Mouse (Mus musculus) stomach, embryonic 16.5 days (tissue): Measurements from ENCODE around the gene Sos2. TPM values are rescaled to one million over a fixed set of nuclear protein-coding genes. Genes with fewer than 3 reads are reported as not detected.
A peak's percentile ranks its signal among the peaks of the same experiment; 100 is the strongest.

ENCODE experiments used
- ATAC-seq: fragments of 200-750 bp; cut with Nextera tagmentation; 2 replicates; pipeline ENCODE4 v1.8.0; 2017; ENCODE audit warnings: moderate number of reproducible peaks, moderate TSS enrichment; ENCODE audit not compliant: insufficient read depth, low FRiP score
- H3K27ac ChIP-seq: fragments of 300-500 bp; sonication (generic); 2 replicates; pipeline ENCODE4 v1.5.1; 2014; ENCODE audit warnings: low read length
- H3K27me3 ChIP-seq: fragments of 300-500 bp; sonication (generic); 2 replicates; pipeline ENCODE4 v1.6.1; 2014; ENCODE audit warnings: low read length, control low read depth, mixed read lengths; ENCODE audit not compliant: control insufficient read depth, insufficient read depth
- H3K36me3 ChIP-seq: fragments of 300-500 bp; sonication (generic); 2 replicates; pipeline ENCODE4 v1.6.1; 2014; ENCODE audit warnings: low read length; ENCODE audit not compliant: control insufficient read depth, insufficient read depth
- H3K4me1 ChIP-seq: fragments of 300-500 bp; sonication (generic); 2 replicates; pipeline ENCODE4 v1.6.1; 2014; ENCODE audit warnings: low read length, control low read depth, mixed read lengths; ENCODE audit not compliant: control insufficient read depth, insufficient read depth
- H3K4me2 ChIP-seq: fragments of 300-500 bp; sonication (generic); 2 replicates; pipeline ENCODE4 v1.6.1; 2014; ENCODE audit warnings: low read depth, low read length, mixed read lengths
- H3K4me3 ChIP-seq: fragments of 300-500 bp; sonication (generic); replicated peaks from 2 replicates; pipeline ENCODE4 v1.5.1; 2014; ENCODE audit warnings: mild to moderate bottlenecking, low read length
- H3K9ac ChIP-seq: fragments of 300-500 bp; sonication (generic); 2 replicates; pipeline ENCODE4 v1.6.1; 2014; ENCODE audit warnings: low read length
- H3K9me3 ChIP-seq: fragments of 300-500 bp; sonication (generic); replicated peaks from 2 replicates; pipeline ENCODE4 v1.6.1; 2016; ENCODE audit warnings: low read length, control low read depth; ENCODE audit not compliant: control insufficient read depth
- WGBS: fragments of 180-500 bp; shearing (Covaris S2); extraction: QIAGEN DNeasy Blood & Tissue Kit; methylation state at CpG from one replicate; pipeline ENCODE4 v1.1.7; 2014; 5-methylcytosine and 5-hydroxymethylcytosine counted together
- polyA plus RNA-seq: library from polyadenylated mRNA; unstranded; fragments of >200 nt; fragmentation: Nextera tagmentation; extraction: Ambion mirVana; gene quantifications from 2 replicates; pipeline ENCODE4 v1.2.1, GENCODE M21; 2015

The Sos2 gene
- polyA plus RNA-seq, 1 experiment from 2014 or later, result 11.8 TPM

DNA sequence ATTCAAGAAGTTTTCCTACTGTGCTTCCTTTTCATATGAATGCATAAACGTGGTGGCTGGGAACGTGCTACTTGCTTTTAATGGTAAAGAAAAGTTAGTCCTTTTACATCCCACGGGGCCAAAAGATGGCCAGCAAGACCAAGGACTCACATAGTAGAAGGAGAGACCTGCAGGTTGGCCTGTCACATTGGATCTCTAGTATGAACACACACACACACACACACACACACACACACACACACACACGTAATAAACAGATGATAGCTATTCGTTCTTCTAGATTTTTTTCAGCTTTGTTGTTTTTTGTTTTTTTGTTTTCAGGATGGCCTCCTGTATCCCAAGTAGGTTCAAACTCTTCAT lies 98.4 kb downstream of the Sos2 start:
- H3K36me3 ChIP-seq, result peaks cover 9% of the 10 kb centered on the region
- ATAC-seq, result no peak
- peak overlapping the region; percentile 70; the same call in 1 of the 2 replicates for H3K27ac ChIP-seq
- peak overlapping the region; percentile 67 for H3K4me2 ChIP-seq
- peak overlapping the region; percentile 89 for H3K4me3 ChIP-seq
- H3K27me3 ChIP-seq, result no peaks in the 10 kb centered on the region
- peak overlapping the region; percentile 92 for H3K9ac ChIP-seq
- no peaks in the 10 kb centered on the region for H3K9me3 ChIP-seq
- WGBS, result 42% methylated on average over 5 of the region's 5 CpGs
- H3K4me1 ChIP-seq, result peaks cover 11% of the 10 kb centered on the region; the same call in 1 of the 2 replicates

DNA sequence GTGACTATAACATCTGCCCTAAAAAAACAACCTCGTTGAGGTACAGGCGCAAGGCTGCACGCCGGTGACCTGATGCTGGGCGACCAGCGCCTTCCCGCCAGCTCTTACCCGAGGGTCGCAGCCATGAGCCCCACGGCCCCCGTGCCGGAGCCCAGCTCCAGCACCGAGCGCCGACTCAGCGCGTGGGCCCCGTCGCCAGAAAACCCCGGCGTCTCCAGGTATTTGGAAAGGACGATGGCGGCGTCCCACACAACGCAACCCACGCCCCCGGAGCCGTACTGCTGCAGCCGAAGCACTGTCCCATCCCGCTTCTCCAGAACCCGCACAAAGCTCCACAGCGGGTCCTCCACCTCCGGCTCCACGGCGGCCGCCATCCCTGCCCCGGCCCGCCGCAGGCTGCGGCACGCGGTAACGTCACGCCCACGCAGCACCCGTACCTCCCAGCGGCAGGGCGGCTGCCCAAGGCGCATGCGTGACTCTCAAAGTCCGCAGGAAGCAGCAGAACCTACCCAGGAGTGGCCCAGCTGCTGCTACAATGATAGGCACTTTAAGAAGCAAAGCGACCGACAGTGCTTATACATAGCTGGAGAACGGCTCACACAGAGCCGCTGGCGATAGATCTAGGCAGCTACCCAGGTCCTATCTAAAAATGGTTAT lies 98.9 kb downstream of the Sos2 start, which contains the start of gene Vcpkmt:
Vcpkmt (minus strand) TSS at position 416 of the 657 bp plus-strand sequence.
- Histone ChIP-seq H3K27me3 (no peaks in the 10 kb centered on the region), H3K4me3 (peak within 1 kb of the TSS; percentile 89), H3K4me1 (peaks cover 11% of the 10 kb centered on the region; the same call in 1 of the 2 replicates), H3K9ac (peak within 1 kb of the TSS; percentile 92), H3K9me3 (no peaks in the 10 kb centered on the region), H3K4me2 (peak within 1 kb of the TSS; percentile 67), H3K27ac (peak within 1 kb of the TSS; percentile 70; the same call in 1 of the 2 replicates), H3K36me3 (peaks cover 9% of the 10 kb centered on the region)
- under 1% methylated on average over 56 of the region's 56 CpGs for WGBS
- peak; percentile 96 for ATAC-seq

DNA sequence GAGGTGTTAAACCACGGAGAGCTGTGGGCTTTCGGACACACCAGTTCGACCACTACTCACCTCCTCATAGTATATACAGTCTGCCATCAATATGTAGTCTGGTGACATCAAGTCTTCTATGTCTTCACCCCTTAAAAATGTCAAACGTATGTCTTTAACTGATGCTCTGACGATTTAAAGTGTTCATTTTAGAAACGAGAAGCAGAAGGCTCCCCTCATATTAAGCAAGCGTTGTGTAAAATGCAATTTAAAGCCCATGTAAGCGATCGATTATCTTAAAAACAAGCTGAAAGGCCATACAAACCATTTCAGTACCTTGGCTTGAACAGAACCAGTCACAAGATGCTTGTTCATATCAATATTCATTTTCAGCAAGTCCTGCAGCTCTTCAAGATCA lies 99.4 kb downstream of the Sos2 start:
- Histone ChIP-seq H3K4me2 (peak overlapping the region; percentile 67), H3K9ac (peak overlapping the region; percentile 92), H3K4me3 (peak overlapping the region; percentile 89), H3K9me3 (no peaks in the 10 kb centered on the region), H3K27ac (peak overlapping the region; percentile 70; the same call in 1 of the 2 replicates), H3K27me3 (no peaks in the 10 kb centered on the region), H3K36me3 (peaks cover 9% of the 10 kb centered on the region), H3K4me1 (peaks cover 11% of the 10 kb centered on the region; the same call in 1 of the 2 replicates)
- 18% methylated on average over 9 of the region's 9 CpGs for WGBS
- ATAC-seq, result no peak

DNA sequence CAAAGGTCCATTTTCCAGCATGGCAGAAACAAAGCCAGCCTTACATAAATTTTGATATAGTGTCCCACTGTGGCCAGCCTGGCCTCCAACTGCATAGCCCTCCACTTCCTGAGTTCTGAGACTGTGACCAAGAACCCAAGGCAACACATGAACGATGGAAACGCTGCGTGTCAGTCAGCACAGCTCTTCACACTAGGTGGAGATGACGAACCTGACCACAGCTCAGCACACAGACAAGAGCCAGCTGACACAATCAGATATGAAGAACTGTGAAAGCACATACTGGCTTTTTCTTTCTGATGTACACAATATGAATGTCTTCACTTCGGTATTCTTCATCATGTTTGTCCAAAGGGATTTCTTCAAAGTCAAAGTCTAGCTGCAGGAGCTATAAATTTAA lies 102.0 kb downstream of the Sos2 start:
- Histone ChIP-seq H3K4me3 (no peak overlapping the region), H3K4me1 (peaks cover 11% of the 10 kb centered on the region; the same call in 1 of the 2 replicates), H3K4me2 (no peak overlapping the region), H3K27me3 (no peaks in the 10 kb centered on the region), H3K9ac (no peak overlapping the region), H3K27ac (no peak overlapping the region), H3K36me3 (0 out of 2 replicates have a peak, but pooled peaks cover 3% of the 10 kb centered on the region), H3K9me3 (no peaks in the 10 kb centered on the region)
- 88% methylated on average over 5 of the region's 5 CpGs for WGBS
- ATAC-seq, result no peak

DNA sequence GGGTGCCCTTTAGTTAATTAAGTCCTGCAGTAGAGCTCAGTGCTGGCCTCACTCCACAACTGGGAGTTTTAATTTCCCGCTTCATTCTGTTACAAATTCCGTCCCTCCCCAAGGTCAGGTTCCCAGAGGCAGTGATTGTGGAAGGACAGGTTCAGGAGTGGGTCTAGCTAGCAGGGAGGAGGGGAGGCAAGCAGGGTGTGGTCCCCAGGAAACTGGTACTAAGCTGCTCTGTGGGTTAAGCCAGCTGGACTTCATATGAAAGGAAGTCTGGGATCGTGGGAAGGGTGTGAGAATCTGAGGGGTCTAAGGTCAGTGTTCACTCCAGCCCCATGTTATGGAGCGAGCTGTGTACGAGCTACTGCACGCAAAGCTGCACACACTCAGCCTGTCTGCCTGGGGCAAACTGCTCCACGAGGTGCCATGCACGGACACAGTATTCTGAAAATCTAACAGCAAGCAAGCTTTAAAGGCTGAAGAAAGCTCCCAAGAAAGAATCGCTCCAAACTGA lies 105.5 kb downstream of the Sos2 start:
- Histone ChIP-seq H3K4me2 (no peak overlapping the region), H3K36me3 (0 out of 2 replicates have a peak, but pooled peaks cover 3% of the 10 kb centered on the region), H3K4me1 (0 out of 2 replicates have a peak, but pooled peaks cover 8% of the 10 kb centered on the region), H3K4me3 (no peak overlapping the region), H3K9ac (0 out of 2 replicates have a peak overlapping the region, but pooled peaks have one; percentile 42), H3K27ac (peak overlapping the region; percentile 29; the same call in 1 of the 2 replicates), H3K9me3 (no peaks in the 10 kb centered on the region), H3K27me3 (no peaks in the 10 kb centered on the region)
- 71% methylated on average over 9 of the region's 9 CpGs for WGBS
- ATAC-seq, result peak; percentile 52; the same call in 1 of the 2 replicates

DNA sequence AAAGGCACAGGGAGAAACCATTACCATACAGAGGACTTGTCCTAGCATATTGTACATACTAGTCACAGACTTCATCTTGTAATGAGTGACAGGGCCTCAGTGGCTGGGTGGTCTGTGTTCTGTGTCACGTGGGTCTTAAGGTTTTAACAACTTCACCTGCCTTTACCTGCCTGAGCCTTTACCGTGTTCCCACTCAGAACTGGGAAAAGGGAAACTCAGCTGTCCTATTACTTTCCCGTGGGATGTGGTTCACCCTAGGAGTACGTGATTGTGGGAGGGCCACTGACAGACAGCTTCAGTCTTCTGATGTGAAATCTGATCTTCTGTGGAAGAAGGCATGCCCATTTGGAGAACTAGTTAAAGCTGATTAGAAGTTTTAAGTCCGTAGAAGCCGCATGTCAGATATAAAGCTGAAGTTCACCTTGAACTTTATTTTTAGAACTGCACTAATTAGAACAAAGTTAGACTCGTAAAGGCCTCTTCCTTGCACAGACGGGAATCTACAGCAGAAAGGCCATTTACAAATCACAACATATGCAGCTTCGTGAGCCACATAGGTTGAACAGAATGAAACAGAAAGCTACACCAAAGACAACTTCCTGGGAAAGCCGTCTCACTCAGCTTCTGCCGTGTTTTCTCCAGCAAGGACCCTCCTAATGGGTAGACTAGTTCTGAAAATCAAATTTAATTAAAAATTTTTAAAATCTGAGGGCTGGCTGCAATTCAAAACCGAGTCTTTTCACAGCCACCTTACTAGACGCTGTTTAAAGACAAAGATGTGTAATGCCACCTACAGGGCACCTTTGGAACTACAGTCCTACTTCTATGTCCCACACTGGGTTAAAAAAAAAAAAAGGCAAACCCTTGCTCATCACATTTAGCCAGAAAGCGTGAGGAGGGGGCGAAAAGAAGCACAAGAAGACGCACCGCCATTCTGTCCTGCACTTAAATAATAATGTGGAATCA lies 107.5 kb downstream of the Sos2 start:
- peak overlapping the region; percentile 52 for H3K4me2 ChIP-seq
- peak; percentile 38 for ATAC-seq
- peak overlapping the region; percentile 61 for H3K27ac ChIP-seq
- peak overlapping the region; percentile 43 for H3K4me3 ChIP-seq
- 24% methylated on average over 17 of the region's 17 CpGs for WGBS
- no peaks in the 10 kb centered on the region for H3K27me3 ChIP-seq
- H3K4me1 ChIP-seq, result 0 out of 2 replicates have a peak, but pooled peaks cover 8% of the 10 kb centered on the region
- H3K9me3 ChIP-seq, result no peaks in the 10 kb centered on the region
- H3K9ac ChIP-seq, result peak overlapping the region; percentile 54; the same call in 1 of the 2 replicates
- 0 out of 2 replicates have a peak, but pooled peaks cover 3% of the 10 kb centered on the region for H3K36me3 ChIP-seq

DNA sequence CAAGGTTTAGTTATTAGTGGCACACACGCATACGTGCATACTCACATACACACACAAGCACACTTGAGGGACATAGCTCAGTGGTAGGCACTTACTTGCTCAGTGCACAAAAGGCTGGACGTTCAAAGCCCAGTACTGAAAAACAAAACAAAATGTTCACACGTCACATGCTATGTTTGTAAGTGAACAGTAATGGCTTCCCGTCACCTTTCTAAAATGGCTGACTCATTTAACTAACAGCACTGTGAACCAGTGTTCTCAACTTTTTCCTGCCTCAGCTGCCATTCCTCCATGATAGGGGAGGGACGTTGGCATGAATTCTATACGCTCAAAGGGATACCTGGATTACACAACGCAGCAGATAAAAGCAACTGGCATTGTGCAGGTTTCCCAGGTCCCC lies 108.4 kb downstream of the Sos2 start:
- H3K36me3 ChIP-seq, result 0 out of 2 replicates have a peak, but pooled peaks cover under 1% of the 10 kb centered on the region
- no peak for ATAC-seq
- peak overlapping the region; percentile 61; the same call in 1 of the 2 replicates for H3K27ac ChIP-seq
- no peak overlapping the region for H3K9ac ChIP-seq
- no peaks in the 10 kb centered on the region for H3K9me3 ChIP-seq
- WGBS, result 77% methylated on average over 8 of the region's 8 CpGs
- H3K4me1 ChIP-seq, result 0 out of 2 replicates have a peak, but pooled peaks cover 8% of the 10 kb centered on the region
- no peak overlapping the region for H3K4me3 ChIP-seq
- no peaks in the 10 kb centered on the region for H3K27me3 ChIP-seq
- H3K4me2 ChIP-seq, result no peak overlapping the region

DNA sequence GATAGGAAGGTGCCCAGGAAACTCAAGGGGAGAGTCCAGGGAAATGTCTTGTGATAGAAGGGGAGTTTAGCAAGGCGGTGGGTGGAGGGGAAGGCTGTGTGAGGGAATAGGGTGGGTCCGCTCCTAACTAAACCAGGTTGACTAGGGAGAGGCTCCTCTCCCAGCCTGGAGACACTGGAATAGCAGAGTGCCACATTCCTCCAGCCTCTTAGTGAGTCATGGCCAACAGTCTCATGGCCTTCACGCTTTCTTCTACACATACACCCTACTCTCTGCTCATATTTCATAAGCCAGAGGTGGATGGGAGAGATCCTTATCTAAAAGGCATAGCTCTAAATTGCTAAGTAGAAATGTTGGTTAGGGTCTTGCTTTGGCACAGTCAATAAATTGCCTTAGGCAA lies 111.7 kb downstream of the Sos2 start:
- ATAC-seq, result no peak
- Histone ChIP-seq H3K9me3 (no peaks in the 10 kb centered on the region), H3K4me2 (no peak overlapping the region), H3K9ac (no peak overlapping the region), H3K27ac (no peak overlapping the region), H3K4me3 (no peak overlapping the region), H3K4me1 (0 out of 2 replicates have a peak, but pooled peaks cover 8% of the 10 kb centered on the region), H3K27me3 (no peaks in the 10 kb centered on the region), H3K36me3 (no peaks in the 10 kb centered on the region)
- 88% methylated on average over 3 of the region's 3 CpGs for WGBS
